20 mouse cellular contexts compared by ENCODE assay signal in the genomic region with DNA sequence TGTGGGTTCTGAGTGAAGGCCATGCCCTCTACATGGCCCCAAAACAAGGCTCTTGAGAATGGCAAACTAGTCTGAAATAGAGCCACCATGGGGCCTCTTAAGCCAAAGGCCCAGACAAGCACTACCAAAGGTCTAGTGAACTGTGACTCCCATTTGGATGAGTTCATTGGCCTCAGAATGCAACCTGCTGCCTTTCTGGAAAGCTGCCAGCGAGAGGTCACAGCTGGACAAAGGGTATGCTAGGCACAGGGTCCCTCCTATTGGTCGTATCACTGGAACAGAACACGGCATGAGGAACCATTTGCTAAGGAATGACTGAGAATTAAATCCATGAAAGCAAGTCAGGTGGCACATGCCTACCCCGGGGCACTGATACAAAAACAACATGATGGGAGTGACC.
DNase-seq lines count a peak whose midpoint lies in the region; ATAC-seq and TF ChIP-seq lines count a peak whose summit lies in the region.
"Had no signal": no experiment of that assay in that cellular context is flagged by ENCODE, and none has a peak within 500 bp of the region (broad histone marks: within the 10 kb centered on the region; RNA-seq: fewer than 3 reads in every experiment).

No protein-coding gene starts in this region.

- TF ChIP-seq POLR2A in liver, adult 2 months (IDR thresholded peaks at IDR 0.05; ENCODE audit: extremely low read depth, insufficient read depth, low read length), result no peak

- TF ChIP-seq CTCF in liver, adult 2 months (IDR thresholded peaks at IDR 0.05; ENCODE audit: low read depth, low read length), result no peak
- TF ChIP-seq CTCF in kidney, postnatal 0 days (IDR thresholded peaks at IDR 0.05; ENCODE audit: low read depth), result no peak

- H3K79me2 ChIP-seq in liver, adult 2 months (ENCODE audit: control insufficient read depth, insufficient read depth, low read length), result no peaks in the 10 kb centered on the region

- WGBS in forebrain, embryonic 12.5 days, result 71% methylated on average over 4 of the region's 4 CpGs
- 71% methylated on average over 4 of the region's 4 CpGs for WGBS in forebrain, embryonic 16.5 days
- WGBS in liver, adult 2 months, result 43% methylated on average over 4 of the region's 4 CpGs
- 71% methylated on average over 4 of the region's 4 CpGs for WGBS in kidney, postnatal 0 days

- no peaks in the 10 kb centered on the region for H3K36me3 ChIP-seq in forebrain, embryonic 12.5 days (replicated peaks)
- no peaks in the 10 kb centered on the region for H3K36me3 ChIP-seq in forebrain, embryonic 16.5 days (ENCODE audit: control insufficient read depth, insufficient read depth)
- no peaks in the 10 kb centered on the region for H3K36me3 ChIP-seq in liver, adult 2 months (ENCODE audit: control insufficient read depth, insufficient read depth, low read length)
- H3K36me3 ChIP-seq in kidney, postnatal 0 days (ENCODE audit: insufficient read depth, low read length), result no peaks in the 10 kb centered on the region
- H3K36me3 ChIP-seq: embryonic facial prominence, embryonic 13.5 days; hindbrain, embryonic 13.5 days had no signal

- H3K9me3 ChIP-seq in forebrain, embryonic 12.5 days, result no peaks in the 10 kb centered on the region
- H3K9me3 ChIP-seq in forebrain, embryonic 16.5 days (ENCODE audit: control insufficient read depth, low read length), result no peaks in the 10 kb centered on the region
- no peaks in the 10 kb centered on the region for H3K9me3 ChIP-seq in kidney, postnatal 0 days (replicated peaks; ENCODE audit: low read length)
- H3K9me3 ChIP-seq: embryonic facial prominence, embryonic 13.5 days; forebrain, embryonic 13.5 days; hindbrain, embryonic 13.5 days had no signal

- no peak overlapping the region for H3K4me2 ChIP-seq in forebrain, embryonic 12.5 days
- H3K4me2 ChIP-seq in forebrain, embryonic 16.5 days (ENCODE audit: low read length), result no peak overlapping the region
- no peak overlapping the region for H3K4me2 ChIP-seq in kidney, postnatal 0 days (ENCODE audit: low read length)
- H3K4me2 ChIP-seq: embryonic facial prominence, embryonic 13.5 days; forebrain, embryonic 13.5 days; hindbrain, embryonic 13.5 days had no signal

- no peak overlapping the region for H3K27ac ChIP-seq in forebrain, embryonic 12.5 days
- no peak overlapping the region for H3K27ac ChIP-seq in forebrain, embryonic 16.5 days (ENCODE audit: low read length)
- H3K27ac ChIP-seq in liver, adult 2 months (replicated peaks; ENCODE audit: insufficient read depth, low read depth, low read length), result no peak overlapping the region
- no peak overlapping the region for H3K27ac ChIP-seq in kidney, postnatal 0 days
- H3K27ac ChIP-seq: embryonic facial prominence, embryonic 13.5 days; forebrain, embryonic 13.5 days; gastrocnemius, adult 2 months; hindbrain, embryonic 13.5 days; hindbrain, postnatal 0 days had no signal

- 0 out of 2 replicates have a peak overlapping the region, but pooled peaks have one; percentile 2 for H3K9ac ChIP-seq in forebrain, embryonic 12.5 days
- H3K9ac ChIP-seq in forebrain, embryonic 16.5 days (replicated peaks; ENCODE audit: low read depth, low read length), result no peak overlapping the region
- H3K9ac ChIP-seq in liver, adult 2 months (ENCODE audit: low read depth, low read length), result no peak overlapping the region
- H3K9ac ChIP-seq in kidney, postnatal 0 days (ENCODE audit: low read depth, low read length), result no peak overlapping the region
- H3K9ac ChIP-seq: embryonic facial prominence, embryonic 13.5 days; forebrain, embryonic 13.5 days; hindbrain, embryonic 13.5 days had no signal

- no peak for ATAC-seq in forebrain, embryonic 12.5 days (ENCODE audit: low FRiP score)
- ATAC-seq in forebrain, embryonic 16.5 days, result no peak
- ATAC-seq in kidney, postnatal 0 days (replicated peaks; ENCODE audit: low FRiP score, low read depth), result 0 out of 2 replicates have a peak, but pooled peaks have one; percentile 46
- ATAC-seq: activated CD4-positive, CD25-positive, alpha-beta regulatory T cell, adult 4 months; forebrain, embryonic 13.5 days; hindbrain, postnatal 0 days; Patski had no signal

- no peak overlapping the region for H3K4me3 ChIP-seq in forebrain, embryonic 12.5 days (replicated peaks)
- H3K4me3 ChIP-seq in forebrain, embryonic 16.5 days (replicated peaks; ENCODE audit: low read length), result no peak overlapping the region
- no peak overlapping the region for H3K4me3 ChIP-seq in liver, adult 2 months (ENCODE audit: insufficient read depth, low read depth, low read length)
- H3K4me3 ChIP-seq in kidney, postnatal 0 days (replicated peaks; ENCODE audit: low read depth, low read length), result no peak overlapping the region
- H3K4me3 ChIP-seq: embryonic facial prominence, embryonic 13.5 days; forebrain, embryonic 13.5 days; gastrocnemius, adult 2 months; hindbrain, embryonic 13.5 days had no signal

- no peaks in the 10 kb centered on the region for H3K27me3 ChIP-seq in forebrain, embryonic 12.5 days
- H3K27me3 ChIP-seq in forebrain, embryonic 16.5 days (replicated peaks; ENCODE audit: control insufficient read depth, insufficient read depth, low read length), result no peaks in the 10 kb centered on the region
- H3K27me3 ChIP-seq in liver, adult 2 months (ENCODE audit: control insufficient read depth, insufficient read depth, low read length), result no peaks in the 10 kb centered on the region
- no peaks in the 10 kb centered on the region for H3K27me3 ChIP-seq in kidney, postnatal 0 days (ENCODE audit: insufficient read depth, low read length)
- H3K27me3 ChIP-seq: embryonic facial prominence, embryonic 13.5 days; forebrain, embryonic 13.5 days; hindbrain, embryonic 13.5 days; Patski had no signal

- peak; percentile 3 for DNase-seq in liver, adult 2 months (ENCODE audit: extremely low read depth, low read depth, low spot score)
- no peak for DNase-seq in liver
- DNase-seq in kidney, postnatal 0 days (ENCODE audit: low spot score), result no peak
- peak; percentile 21 to 24 for DNase-seq in kidney, postnatal 36 days
- no peak for DNase-seq in adrenal gland, postnatal 10 days
- no peak for DNase-seq in cerebellum, adult 8-10 months
- DNase-seq: adrenal gland, postnatal 25 days; cerebellum, adult 9-10 months; cerebellum, postnatal 36 days; gastrocnemius, adult 2 months; gastrocnemius, postnatal 36 days; heart, postnatal 10 days had no signal

- H3K4me1 ChIP-seq in forebrain, embryonic 12.5 days, result no peaks in the 10 kb centered on the region
- H3K4me1 ChIP-seq in forebrain, embryonic 16.5 days (replicated peaks; ENCODE audit: control insufficient read depth, insufficient read depth, low read length), result peaks cover 4% of the 10 kb centered on the region
- H3K4me1 ChIP-seq in liver, adult 2 months (ENCODE audit: control insufficient read depth, insufficient read depth, low read length), result no peaks in the 10 kb centered on the region
- no peaks in the 10 kb centered on the region for H3K4me1 ChIP-seq in kidney, postnatal 0 days (replicated peaks; ENCODE audit: insufficient read depth, low read length)
- H3K4me1 ChIP-seq: embryonic facial prominence, embryonic 13.5 days; forebrain, embryonic 13.5 days had no signal

Comparison
In these comparisons a context has a peak if more than half of its experiments do, and no peak if none do; other contexts are left out.
1. DNase-seq: peak in liver, adult 2 months (single experiment) and kidney, postnatal 36 days (2 of 2); none in liver (single experiment), kidney, postnatal 0 days (single experiment), adrenal gland, postnatal 10 days (single experiment) and cerebellum, adult 8-10 months (single experiment).